Mouse (Mus musculus) granulocyte monocyte progenitor cell, adult 5-6 weeks (primary cell): ENCODE results near the gene Rc3h1. TPM values are rescaled to one million over a fixed set of nuclear protein-coding genes. Genes with fewer than 3 reads are reported as not detected.
"Not testable (repeated sequence)": the region's sequence is repeated elsewhere in the genome, so short reads cannot be mapped to it uniquely, and the experiment has no call there.

Source experiments
- ATAC-seq: replicated peaks from 2 replicates; pipeline ENCODE4 v1.8.0; 2016; ENCODE audit warnings: mild to moderate bottlenecking, moderate TSS enrichment, inconsistent platforms; ENCODE audit not compliant: poor library complexity, severe bottlenecking
- total RNA-seq, 2 experiments: library from RNA; stranded (forward) in 1 of 2; stranded (reverse) in 1 of 2; fragments of 200-712, 200-1000 nt in 1 of 2; fragments of >200 nt in 1 of 2; fragmentation: Nextera tagmentation in 1 of 2; gene quantifications; 2 replicates each; pipeline ENCODE4 v1.2.3; 2014 to 2017

Gene Rc3h1
- total RNA-seq, 2 experiments from 2014 or later: 19.1 to 34.8 TPM

GRCm38 (mm10) chr1:160935551-160935950 lies 29.3 kb downstream of the Rc3h1 start:
- ATAC-seq: no peak

DNA sequence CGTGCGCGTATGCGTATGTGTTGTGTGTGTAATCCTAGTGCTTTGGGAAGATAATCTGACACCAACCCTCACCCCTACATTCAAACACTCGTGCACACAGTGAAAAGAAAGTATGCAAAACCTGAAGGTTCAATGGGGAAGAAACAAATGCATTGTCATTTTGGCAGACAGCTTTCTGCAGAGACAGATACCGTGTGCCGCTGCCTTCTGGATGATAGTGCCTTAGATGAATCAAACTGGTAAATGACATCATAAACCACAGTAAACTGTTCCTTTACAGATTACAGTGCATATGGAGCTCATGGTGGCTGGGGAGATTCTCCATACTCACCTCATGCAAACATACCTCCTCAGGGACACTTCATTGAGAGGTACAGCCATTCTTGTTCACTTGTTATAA lies 57.0 kb downstream of the Rc3h1 start:
- ATAC-seq: no peak

- no peak for ATAC-seq
Observed at GRCm38 (mm10) chr1:160967268-160967667, 61.0 kb downstream of the Rc3h1 start.

DNA sequence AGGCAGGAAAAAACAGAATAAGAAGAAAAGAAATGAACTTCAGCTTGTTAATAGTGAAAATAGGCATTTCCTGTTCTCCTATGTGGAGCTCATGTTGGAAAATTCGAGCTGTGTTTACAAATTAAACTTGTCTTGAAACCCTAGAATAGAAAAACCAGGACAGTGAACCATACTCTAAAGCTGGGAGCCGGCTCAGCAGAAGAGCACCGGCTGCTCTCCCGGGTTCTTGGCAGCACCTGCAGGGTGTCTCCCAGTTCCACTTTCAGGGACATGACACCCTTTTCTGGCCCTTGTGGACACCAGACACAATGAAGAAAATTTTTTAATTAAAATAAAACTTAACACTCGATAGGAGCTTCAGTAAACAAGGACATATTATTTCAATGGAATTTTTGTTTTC lies 62.4 kb downstream of the Rc3h1 start:
- ATAC-seq: no peak

- ATAC-seq: no peak
Observed at GRCm38 (mm10) chr1:160978071-160978735, 72.0 kb downstream of the Rc3h1 start, which contains the start of gene Serpinc1. Serpinc1 (plus strand) TSS chr1:160978585.

- ATAC-seq: no peak
Observed at GRCm38 (mm10) chr1:160980021-160980420, 73.8 kb downstream of the Rc3h1 start.

DNA sequence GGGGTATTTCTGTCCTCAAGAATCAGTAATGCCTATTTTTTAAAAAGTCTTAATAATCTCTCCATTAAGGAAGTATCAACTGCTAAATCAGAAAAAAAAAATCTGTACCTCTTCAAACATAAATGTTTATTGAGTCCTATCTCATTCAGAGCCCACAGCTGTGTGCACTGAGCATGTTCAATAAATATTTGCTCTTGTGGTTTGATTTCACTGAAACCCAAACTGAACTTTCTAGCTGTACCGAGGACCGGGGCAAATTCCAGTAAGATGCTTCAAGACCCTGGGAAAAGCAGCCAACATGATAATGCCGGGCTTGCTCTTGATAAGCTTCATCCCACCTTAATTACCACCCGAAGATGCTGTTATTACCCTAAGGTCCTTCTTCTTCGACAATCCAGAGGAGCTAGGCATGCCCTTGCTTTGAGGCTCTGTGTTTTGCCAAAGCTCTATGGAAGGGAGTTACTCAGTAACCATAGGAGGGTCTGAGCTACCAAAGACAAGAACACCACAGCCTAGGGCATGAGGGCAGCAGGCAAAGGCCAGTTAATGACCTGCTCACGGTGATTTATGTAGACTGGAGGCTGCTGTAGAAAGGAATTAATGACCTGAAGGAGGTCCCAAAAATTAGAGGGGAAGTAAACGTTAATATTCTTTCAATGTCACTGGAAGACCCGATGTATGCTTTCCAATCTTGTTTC lies 74.5 kb downstream of the Rc3h1 start:
- no peak for ATAC-seq

- ATAC-seq: no peak
Observed at GRCm38 (mm10) chr1:160981337-160981736, 75.1 kb downstream of the Rc3h1 start.

DNA sequence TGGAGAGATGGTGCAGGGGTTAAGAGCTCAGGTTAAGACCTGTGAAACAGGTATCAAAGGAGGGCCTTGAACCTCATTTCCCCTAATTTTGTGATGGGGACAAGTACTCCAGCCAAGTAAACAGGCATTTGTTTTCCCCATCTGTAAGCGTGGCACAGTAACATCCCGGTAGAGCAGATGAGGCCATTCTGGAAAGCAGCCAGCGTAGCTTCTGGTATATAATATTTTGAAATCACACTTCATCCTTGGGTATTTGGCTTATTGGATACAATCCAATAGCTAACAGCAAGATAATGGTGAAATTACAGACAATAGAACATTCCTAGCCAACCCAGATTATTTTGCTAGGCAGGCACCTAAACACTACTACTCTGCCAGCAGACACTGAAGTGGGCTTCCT lies 76.7 kb downstream of the Rc3h1 start:
- no peak for ATAC-seq

GRCm38 (mm10) chr1:160984731-160985130 lies 78.5 kb downstream of the Rc3h1 start:
- ATAC-seq: not testable (repeated sequence)

GRCm38 (mm10) chr1:160985477-160985876 lies 79.3 kb downstream of the Rc3h1 start:
- ATAC-seq: no peak

DNA sequence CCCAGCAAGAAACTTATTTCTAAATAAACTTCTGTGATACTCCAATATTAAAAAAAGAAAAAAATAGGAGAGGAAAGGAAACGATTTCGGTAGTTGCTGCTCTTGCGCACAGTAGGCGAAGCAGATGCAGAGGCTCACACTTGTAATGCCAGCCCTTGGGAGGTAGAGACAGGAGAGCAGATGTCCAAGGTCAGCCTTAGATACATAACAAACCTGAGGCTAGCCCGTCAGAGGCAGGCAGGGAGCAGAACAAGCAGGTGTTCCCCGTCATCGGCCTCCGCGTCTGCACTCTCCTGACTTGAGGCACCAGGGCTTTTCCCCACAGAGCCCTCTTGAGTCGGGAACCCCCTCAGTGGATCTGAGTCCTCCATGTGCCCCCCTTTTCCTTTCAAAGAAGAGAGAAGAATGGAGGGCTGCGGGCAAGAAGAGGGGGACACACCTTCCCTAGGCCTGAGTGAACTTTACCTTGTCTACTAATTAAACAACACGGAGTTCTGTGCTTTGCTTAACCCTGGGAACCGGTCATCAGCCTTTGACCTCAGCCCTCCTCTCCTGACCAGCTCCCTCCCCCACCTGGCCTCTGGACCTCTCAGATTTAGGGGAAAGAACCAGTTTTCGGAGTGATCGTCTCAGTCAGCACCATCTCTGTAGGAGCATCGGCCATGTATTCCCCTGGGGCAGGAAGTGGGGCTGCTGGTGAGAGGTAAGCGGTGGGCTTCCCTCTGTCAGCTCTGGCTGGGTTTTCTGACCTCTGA lies 80.8 kb downstream of the Rc3h1 start:
- no peak for ATAC-seq

DNA sequence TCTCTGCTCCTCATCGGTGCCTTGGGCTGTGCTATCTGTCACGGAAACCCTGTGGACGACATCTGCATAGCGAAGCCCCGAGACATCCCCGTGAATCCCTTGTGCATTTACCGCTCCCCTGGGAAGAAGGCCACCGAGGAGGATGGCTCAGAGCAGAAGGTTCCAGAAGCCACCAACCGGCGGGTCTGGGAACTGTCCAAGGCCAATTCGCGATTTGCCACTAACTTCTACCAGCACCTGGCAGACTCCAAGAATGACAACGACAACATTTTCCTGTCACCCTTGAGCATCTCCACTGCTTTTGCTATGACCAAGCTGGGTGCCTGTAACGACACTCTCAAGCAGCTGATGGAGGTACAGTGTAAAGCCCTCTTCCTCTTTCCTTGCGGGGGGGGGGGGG lies 83.2 kb downstream of the Rc3h1 start:
- no peak for ATAC-seq

DNA sequence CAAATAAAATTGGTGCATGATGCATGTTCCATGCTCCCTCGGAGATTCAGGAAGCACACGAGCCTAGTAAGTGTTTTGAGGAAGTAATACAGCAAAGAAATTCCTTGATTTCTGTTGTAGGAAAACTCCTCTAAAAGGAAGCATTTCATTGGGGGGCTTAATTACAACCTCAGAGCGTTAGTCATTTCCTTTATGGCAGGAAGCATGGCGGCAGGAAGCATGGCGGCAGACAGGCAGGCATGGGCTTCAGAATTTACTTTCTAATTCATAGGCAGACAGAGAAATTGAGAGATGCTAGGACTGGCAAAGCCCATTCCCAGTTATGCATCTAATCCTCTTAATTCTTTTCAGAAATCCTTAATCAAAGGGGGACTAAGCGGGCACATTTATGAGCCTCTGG lies 87.6 kb downstream of the Rc3h1 start:
- ATAC-seq: no peak

DNA sequence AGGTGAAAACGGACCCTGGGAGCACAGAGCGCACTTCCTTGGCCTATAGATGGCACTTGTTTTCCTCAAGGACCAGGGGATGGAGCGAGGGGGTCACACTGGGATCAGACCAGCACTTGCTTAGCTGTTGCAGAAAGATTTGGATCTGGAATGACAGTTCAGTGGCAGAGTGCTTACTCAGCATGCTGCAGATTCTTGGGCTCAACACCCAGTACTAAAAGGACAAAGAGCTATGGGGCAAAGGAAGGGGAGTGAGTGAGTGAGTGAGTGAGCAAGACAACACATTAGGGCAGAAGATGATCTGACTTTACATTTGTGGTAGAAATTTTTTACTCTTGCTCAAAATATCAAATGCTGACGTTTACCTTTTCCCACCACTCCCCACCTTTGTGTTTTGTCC lies 98.7 kb downstream of the Rc3h1 start:
- ATAC-seq: no peak

DNA sequence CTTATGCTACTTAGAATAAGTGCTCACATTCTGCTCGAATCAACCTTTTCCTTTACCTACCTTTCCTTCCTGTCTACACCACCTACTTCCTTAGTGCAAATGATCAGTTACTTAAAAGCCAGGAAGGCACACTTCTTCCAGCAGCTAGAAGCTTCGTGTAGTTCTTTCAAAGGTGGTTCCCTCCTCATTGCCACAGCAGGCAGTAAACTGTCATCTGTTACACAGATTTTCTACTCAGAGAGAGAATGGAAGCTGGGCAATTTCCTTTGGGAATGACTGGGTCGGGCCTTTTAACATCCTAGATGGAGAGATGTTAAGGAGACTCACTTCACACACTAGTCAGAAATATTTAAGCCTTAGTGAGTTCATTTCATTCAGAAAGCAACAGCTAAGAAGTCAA lies 99.3 kb downstream of the Rc3h1 start:
- ATAC-seq: no peak

GRCm38 (mm10) chr1:161006471-161006870 lies 100.3 kb downstream of the Rc3h1 start:
- no peak for ATAC-seq

GRCm38 (mm10) chr1:161008038-161008437 lies 101.8 kb downstream of the Rc3h1 start:
- ATAC-seq: no peak

DNA sequence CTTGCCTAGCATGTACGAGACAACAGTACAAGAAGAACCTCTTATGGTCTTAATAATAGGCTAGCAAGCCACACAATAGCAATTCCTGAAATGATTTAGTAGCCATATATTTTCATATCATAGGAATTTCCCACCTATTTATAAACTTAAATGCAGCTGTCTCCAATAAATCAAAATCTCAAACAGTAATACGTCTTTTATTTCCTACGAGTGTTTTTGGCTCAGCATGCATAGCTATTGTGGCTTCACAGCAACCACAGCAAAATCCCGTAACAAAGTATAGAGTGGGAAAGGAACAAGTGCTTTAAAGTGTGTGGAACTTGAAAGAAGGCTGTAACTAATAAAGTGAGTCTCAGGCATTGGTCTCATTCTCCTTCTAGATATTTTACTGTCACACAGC lies 104.2 kb downstream of the Rc3h1 start:
- ATAC-seq: no peak

DNA sequence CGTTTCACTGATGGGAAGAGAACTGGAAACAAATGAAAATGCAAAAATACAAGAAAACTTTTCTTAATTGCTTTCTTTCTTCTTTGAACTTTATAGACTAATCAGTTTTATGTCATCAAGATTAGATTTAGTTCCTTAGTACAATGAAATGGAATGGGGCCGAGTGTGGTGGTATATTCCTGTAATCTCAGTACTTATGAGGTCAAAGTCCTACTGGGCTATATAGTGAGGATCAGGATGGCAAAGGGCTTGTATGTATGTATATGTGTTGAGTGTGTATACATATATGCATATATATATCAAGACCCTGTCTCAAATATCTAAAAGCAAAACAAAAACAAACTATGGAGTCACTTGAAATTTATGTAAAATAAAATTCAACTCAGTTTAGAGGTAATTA lies 110.2 kb downstream of the Rc3h1 start:
- ATAC-seq: no peak

DNA sequence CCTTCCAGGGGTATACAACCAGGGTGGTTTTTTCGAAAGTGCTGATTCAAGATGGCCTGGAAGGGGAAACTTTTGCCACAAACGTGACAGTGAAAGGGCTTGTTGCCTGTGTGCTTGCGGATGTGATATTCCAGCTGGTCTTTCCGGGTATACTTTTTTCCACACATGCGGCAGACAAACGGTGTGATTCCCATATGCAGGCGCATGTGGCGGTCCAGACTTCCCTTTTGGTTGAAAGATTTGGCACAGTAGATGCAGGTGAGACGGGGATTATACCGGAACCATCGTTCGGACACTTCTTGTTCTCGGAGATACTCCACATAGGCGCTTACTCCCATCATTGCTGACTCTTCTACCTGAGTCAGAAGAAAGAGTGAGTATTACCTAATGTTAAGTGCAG lies 113.8 kb downstream of the Rc3h1 start:
- no peak for ATAC-seq
